Mouse (Mus musculus) lung, adult 2 months (tissue): ENCODE results near the gene Arl1.

ENCODE experiments used
- CTCF ChIP-seq: fragments of 200-500 bp; IDR thresholded peaks from 2 replicates; pipeline ENCODE4 v1.5.1; 2011; ENCODE audit warnings: mild to moderate bottlenecking, low read length, control low read depth; ENCODE audit not compliant: insufficient read depth
- POLR2A ChIP-seq: fragments of 200-500 bp; IDR thresholded peaks from 2 replicates; pipeline ENCODE4 v1.6.1; 2011; ENCODE audit warnings: low read depth, mild to moderate bottlenecking, control low read depth, low read length, borderline replicate concordance; ENCODE audit errors: extremely low read depth

GRCm38 (mm10) chr10:88732309-88732622 is 1.6 kb downstream of the Arl1 start:
- TF ChIP-seq POLR2A (no peak), CTCF (no peak)
